Mouse (Mus musculus) hematopoietic stem cell, adult 5-6 weeks (primary cell): ENCODE results near the gene Zfp316. TPM values are rescaled to one million over a fixed set of nuclear protein-coding genes. Genes with fewer than 3 reads are reported as not detected.

Experiments used
- ATAC-seq, 2 experiments: fragments of 125-278 bp in 1 of 2; replicated peaks in 1 of 2; 2 replicates each; pipeline ENCODE4 v1.8.0; 2016 to 2017; ENCODE audit warnings: inconsistent platforms in 2 of 2, mild to moderate bottlenecking in 2 of 2, moderate number of reproducible peaks in 2 of 2, low read depth in 1 of 2, moderate TSS enrichment in 1 of 2; ENCODE audit not compliant: low FRiP score in 2 of 2, poor library complexity in 2 of 2, severe bottlenecking in 2 of 2, insufficient read depth in 1 of 2, low TSS enrichment in 1 of 2
- total RNA-seq: library from RNA; stranded (forward); fragments of 172-1452, 232-1000 nt; gene quantifications from 2 replicates; pipeline ENCODE4 v1.2.3, GENCODE M21; 2017

Gene Zfp316
- total RNA-seq, 1 experiment from 2014 or later: 8.0 TPM

DNA sequence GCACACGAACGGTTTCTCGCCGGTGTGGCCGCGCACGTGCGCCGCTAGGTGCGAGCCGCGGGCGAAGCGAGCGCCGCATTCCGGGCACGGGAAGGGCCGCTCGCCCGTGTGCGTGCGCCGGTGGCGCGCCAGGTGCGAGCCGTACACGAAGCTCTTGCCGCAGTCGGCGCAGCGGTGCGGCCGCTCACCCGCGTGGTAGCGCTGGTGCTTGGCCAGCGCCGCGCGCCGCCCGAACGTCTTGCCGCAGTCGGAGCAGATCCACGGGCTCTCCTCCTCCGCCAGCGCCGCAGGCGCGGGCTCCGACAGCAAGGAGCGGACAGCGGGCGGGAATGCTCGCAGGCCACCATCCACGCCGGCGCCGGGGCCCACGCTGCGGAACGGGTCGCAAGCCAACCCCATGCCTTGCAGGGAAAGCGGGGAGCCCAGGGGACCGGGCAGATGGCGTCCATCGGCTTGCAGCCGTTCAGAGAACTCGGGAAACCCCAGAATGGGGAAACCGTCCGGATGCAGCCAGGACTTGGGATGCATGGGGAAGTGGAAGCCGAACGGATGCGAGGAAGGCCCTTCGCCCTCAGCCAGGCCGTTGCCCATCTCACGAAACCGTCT is 15.8 kb downstream of the Zfp316 start:
- no peak for ATAC-seq

DNA sequence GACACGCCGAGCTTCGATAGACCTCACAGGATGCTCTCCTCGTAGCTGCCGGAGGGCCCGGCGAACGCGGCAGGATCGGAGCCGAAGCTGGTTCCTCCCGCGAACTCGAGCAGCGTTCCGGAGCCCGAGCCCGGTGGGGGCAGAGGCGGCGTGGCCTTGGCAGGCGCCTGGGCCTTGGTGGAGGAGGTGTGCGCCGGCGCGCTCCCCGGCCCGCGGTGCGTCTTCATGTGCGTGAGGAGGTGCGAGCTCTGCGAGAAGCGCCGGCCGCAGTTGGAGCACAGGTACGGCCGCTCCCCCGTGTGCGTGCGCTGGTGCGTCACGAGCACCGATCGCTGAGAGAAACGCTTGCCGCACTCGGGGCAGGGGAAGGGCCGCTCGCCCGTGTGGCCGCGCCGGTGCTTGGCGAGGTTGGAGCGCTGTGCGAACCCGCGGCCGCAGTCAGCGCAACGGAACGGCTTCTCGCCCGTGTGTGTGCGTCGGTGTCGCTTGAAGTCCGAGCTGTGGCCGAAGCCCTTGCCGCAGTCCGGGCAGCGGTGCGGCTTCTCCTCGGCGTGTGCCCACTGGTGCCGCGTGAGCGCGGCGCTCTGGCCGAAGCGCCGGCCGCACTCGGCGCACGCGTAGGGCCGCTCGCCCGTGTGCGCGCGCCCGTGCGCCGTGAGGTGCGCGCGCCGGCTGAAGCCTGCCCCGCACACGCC is 16.5 kb downstream of the Zfp316 start:
- no peak for ATAC-seq

DNA sequence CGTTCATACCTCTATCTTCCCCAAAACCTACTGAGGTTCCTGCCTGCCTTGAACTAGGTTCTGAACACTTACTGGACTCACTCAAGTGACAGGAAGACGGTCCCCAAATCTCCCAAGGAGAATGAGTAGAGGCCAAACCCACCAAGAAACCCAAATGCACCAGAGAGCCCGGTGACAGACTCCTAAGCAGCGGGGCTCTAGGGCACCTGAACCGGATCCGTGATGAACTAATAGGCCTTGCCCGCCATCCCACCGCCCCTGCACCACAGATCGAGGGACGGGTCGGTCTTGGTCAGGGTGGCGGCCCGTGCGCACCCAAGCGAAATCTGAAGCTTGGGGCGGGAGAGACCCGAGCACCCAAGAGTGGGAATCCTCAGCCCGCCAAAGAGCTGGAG is 17.0 kb downstream of the Zfp316 start:
- no peak for ATAC-seq

DNA sequence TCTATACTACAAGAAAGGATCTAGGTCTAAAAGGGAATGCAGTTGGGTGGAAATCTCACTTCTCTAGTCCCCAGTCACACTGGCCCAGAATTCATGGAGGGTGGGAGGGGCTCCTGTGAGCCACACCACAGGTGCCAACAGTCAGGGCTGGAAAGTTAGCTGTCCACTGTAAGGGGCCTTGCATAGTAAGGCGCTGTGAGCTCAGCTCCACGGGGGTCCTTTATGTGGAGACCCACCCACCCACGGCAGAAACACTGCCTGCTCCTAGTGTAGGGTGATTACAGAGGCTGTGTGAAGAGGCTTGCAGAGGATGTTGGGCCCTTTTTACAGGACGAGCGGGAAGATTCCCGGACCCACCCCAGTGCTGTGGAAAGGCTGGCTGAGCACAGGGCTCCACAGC is 17.8 kb downstream of the Zfp316 start:
- no peak for ATAC-seq

DNA sequence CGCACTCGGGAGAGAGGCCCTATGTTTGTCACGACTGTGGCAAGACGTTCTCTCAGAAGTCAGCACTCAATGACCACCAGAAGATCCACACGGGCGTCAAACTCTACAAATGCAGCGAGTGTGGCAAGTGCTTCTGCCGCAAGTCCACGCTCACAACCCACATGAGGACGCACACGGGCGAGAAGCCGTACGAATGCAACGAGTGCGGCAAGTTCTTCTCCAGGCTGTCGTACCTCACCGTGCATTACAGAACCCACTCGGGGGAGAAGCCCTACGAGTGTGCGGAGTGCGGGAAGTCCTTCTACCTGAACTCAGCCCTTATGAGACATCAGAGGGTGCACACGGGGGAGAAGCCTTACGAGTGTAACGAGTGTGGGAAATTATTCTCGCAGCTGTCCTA is 24.9 kb downstream of the Zfp316 start:
- ATAC-seq: no peak

DNA sequence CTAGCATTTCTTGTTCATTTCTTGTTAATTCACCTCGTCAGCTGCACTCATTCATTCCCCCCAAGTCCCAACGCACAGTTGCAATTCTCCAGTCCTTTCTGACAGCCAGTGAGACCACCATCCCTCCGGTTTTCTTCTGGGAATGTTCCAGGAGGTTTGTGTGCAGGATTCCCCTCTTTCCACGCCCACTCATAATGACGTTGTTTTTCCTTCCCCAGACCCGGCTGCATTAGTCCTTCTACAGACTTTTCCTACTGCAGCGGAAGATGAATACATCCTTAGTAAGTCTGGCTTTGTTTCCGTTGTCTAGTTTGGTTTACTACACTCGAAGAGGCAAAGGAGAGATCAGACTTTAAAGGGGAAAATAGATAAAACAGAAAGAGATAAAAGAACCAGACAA is 33.8 kb downstream of the Zfp316 start:
- no peak for ATAC-seq

DNA sequence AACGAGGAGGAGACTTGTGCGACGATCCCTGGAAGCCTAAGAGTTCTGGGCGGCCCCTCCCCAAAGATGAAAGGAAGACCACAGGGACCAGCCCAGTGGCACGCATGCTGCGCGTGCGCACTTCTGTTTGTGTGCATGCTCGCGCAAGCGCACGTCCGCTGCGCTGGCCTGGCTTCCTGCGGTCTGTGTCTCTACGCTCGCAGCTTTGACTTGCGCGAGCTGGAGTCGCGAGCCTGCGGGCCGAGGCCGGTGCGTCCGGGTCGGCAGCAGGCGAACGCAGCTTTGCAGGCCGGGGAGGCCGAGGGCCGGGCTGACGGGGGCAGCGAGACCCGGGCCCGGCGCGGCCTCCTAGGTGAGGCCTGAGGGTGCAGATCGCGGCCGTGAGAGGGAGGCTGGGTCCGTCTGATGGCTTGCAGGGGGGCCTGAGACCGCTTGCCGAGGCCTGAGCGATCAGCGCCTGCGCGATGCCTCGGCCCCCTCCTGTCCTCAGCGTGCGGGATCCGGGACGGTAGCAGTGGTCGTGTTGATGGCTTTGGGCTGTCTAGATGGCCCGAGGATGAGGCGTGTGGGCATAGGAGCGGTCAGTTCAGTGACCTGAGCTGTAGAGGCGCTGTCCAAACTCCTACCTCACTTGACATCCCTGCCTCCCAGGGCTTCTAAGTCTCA is 34.7 kb downstream of the Zfp316 start, which contains the start of gene Zfp12:
Zfp12 (plus strand) TSS at position 136 of the 666 bp plus-strand sequence.
- peak; percentile 87 to 91 for ATAC-seq

DNA sequence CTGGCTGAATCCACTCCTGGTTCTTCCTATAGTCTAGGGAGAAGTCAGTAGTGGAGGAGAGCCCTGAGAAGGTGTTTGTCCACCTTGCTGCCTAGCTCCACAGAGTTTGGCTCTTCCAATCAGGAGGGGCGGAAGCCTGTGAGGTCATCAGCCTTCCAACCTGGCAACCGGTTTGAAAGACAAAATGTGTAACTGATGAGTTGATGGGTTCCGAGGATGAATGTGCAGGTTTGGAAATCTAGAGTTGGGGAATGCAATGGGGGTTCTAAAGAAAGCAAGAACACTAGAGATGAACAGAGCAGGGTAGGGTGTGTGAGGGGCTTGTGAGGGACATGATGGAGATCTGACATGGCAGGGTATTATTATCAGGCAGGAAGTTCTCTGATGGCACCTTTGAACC is 43.0 kb downstream of the Zfp316 start, which contains the start of gene Spdye4a:
Spdye4a (minus strand) TSS at position 101 of the 400 bp plus-strand sequence.
- ATAC-seq: no peak

DNA sequence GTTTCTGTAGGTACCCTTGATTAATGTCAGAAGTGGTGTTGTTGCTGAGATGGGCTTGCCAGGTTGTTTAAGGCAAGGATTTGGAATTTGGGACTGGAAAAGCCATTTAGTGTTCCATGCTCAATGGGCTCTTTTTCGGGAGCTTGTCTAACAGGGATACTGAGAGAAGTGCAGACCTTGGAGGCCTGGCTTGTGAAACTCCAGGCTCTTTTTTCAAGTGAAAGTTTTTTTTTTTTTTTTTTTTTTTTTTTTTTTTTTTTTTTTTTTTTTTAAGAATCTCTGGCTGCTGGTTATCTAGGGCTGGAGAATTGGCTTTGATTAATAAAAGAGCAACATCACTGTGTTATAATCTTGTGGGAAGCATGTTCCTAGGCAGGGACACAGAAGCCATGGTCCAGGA is 47.5 kb downstream of the Zfp316 start:
- no peak for ATAC-seq

DNA sequence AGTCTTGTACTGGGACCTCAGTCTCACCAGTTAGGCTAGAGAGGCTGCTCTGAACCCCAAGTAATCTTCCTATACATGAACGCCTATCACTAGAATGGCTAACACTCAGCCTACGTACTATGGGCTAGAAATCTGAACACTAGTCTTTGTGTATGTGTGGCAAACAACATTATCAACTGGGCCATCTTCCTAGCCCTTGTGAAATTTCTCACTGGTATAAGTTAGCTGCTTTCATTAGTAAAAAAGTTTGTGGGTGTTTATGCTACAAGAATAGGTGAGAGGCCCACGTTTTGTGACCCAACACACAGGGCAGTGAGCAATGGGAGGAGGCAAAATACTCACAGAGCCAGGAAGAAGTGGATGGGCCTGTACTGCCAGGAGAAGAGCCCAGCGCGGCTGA is 48.8 kb downstream of the Zfp316 start:
- ATAC-seq: no peak

DNA sequence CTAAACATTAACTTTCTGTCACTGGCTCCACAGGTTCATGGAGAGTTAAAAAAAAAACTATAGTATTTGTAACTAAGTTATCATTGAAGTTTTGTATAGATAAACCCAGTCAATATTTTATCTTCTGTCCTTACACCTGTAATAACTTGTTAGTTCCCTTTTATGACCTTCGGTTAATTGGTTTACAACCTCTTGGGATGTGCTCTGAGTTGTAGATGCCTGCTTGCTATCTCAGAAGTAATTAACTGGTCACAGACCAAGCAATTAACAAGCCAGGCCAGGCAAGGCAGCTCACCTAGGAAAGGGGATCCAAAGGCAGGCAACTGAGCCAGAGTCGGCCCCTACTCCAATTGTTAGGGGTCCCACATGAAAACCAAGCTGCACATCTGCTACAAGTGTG is 56.0 kb downstream of the Zfp316 start:
- no peak for ATAC-seq

DNA sequence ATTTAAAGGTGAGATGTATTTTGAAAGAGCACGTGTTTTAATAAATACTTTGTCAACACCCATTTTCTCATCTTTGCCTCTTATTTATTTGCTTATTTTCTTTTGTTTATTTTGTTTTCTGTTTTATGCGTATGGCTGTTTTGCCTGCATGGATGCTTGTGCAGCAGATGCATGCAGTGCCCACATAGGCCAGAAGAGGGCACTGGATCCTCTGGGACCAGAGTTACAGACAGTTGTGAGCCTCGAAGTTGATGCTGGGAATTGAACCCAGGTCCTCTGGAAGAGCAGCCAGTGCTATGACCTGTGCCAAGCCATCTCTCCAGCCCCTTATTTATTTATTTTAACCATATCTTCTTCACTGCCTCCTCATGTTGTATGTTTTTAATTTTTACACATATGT is 64.8 kb downstream of the Zfp316 start:
- ATAC-seq: no peak

Other genes starting within 250 kb of the Zfp316 start
- gene Rnf216, start 157.0 kb downstream of the Zfp316 start, total RNA-seq: 57.0 and 59.8 TPM in 2 replicates
- not detected in 2 replicates for gene Olfr718-ps1, start 122.4 kb downstream of the Zfp316 start, total RNA-seq
- gene Rbak, start 89.2 kb downstream of the Zfp316 start, total RNA-seq: 12.7 and 19.6 TPM in 2 replicates
- gene Spdye4b, start 89.0 kb downstream of the Zfp316 start, total RNA-seq: not detected in 2 replicates
- gene Spdye4a, start 43.1 kb downstream of the Zfp316 start, total RNA-seq: not detected in 2 replicates
- 26.0 and 28.5 TPM in 2 replicates for gene Zfp12, start 34.9 kb downstream of the Zfp316 start, total RNA-seq
- 0.38 TPM in 1 of 2 replicates, not detected in the other for gene Zfp853, start 23.6 kb upstream of the Zfp316 start, total RNA-seq
- 13.5 and 20.7 TPM in 2 replicates for gene E130309D02Rik, start 45.3 kb upstream of the Zfp316 start, total RNA-seq
- 34.3 and 39.5 TPM in 2 replicates for gene Zdhhc4, start 59.2 kb upstream of the Zfp316 start, total RNA-seq
- gene Grid2ip, start 87.3 kb upstream of the Zfp316 start, total RNA-seq: not detected in 2 replicates
- 61.3 and 76.2 TPM in 2 replicates for gene Kdelr2, start 133.8 kb upstream of the Zfp316 start, total RNA-seq
- gene Daglb, start 194.6 kb upstream of the Zfp316 start, total RNA-seq: 9.8 and 11.5 TPM in 2 replicates